13 mouse cellular contexts compared by ENCODE assay signal in genomic region chr1:98174811-98175132, GRCm38 (mm10).
A peak's percentile ranks its signal among the peaks of the same experiment; 100 is the strongest.
DNase-seq lines count a peak whose midpoint lies in the region; ATAC-seq and TF ChIP-seq lines count a peak whose summit lies in the region.
"Had no signal": no experiment of that assay in that cellular context is flagged by ENCODE, and none has a peak within 500 bp of the region (broad histone marks: within the 10 kb centered on the region; RNA-seq: fewer than 3 reads in every experiment).

No protein-coding gene starts in this region.

- WGBS in forebrain, embryonic 13.5 days = 69% methylated on average over 4 of the region's 4 CpGs
- 65% methylated on average over 4 of the region's 4 CpGs for WGBS in forebrain, embryonic 16.5 days
- WGBS in hindbrain, embryonic 13.5 days = 45% methylated on average over 4 of the region's 4 CpGs
- 39% methylated on average over 4 of the region's 4 CpGs for WGBS in midbrain, embryonic 13.5 days
- 87% methylated on average over 4 of the region's 4 CpGs for WGBS in liver, postnatal 0 days (ENCODE audit: insufficient replicate concordance)

- peaks cover 10% of the 10 kb centered on the region; the same call in 1 of the 2 replicates for H3K4me1 ChIP-seq in forebrain, embryonic 13.5 days
- peaks cover 12% of the 10 kb centered on the region for H3K4me1 ChIP-seq in forebrain, embryonic 16.5 days (replicated peaks; ENCODE audit: control insufficient read depth, insufficient read depth, low read length)
- H3K4me1 ChIP-seq in hindbrain, embryonic 13.5 days (replicated peaks) = peaks cover 16% of the 10 kb centered on the region
- peaks cover 18% of the 10 kb centered on the region for H3K4me1 ChIP-seq in midbrain, embryonic 13.5 days (replicated peaks)
- no peaks in the 10 kb centered on the region for H3K4me1 ChIP-seq in liver, postnatal 0 days (ENCODE audit: insufficient read depth)

- H3K9me3 ChIP-seq in forebrain, embryonic 13.5 days (replicated peaks) = no peaks in the 10 kb centered on the region
- H3K9me3 ChIP-seq in forebrain, embryonic 16.5 days (ENCODE audit: control insufficient read depth, low read length) = no peaks in the 10 kb centered on the region
- H3K9me3 ChIP-seq in hindbrain, embryonic 13.5 days = no peaks in the 10 kb centered on the region
- H3K9me3 ChIP-seq in midbrain, embryonic 13.5 days = no peaks in the 10 kb centered on the region
- H3K9me3 ChIP-seq in liver, postnatal 0 days (ENCODE audit: low read length) = no peaks in the 10 kb centered on the region

- no peaks in the 10 kb centered on the region for H3K36me3 ChIP-seq in forebrain, embryonic 13.5 days (ENCODE audit: poor library complexity, severe bottlenecking)
- no peaks in the 10 kb centered on the region for H3K36me3 ChIP-seq in forebrain, embryonic 16.5 days (ENCODE audit: control insufficient read depth, insufficient read depth)
- H3K36me3 ChIP-seq in hindbrain, embryonic 13.5 days = no peaks in the 10 kb centered on the region
- H3K36me3 ChIP-seq in midbrain, embryonic 13.5 days = no peaks in the 10 kb centered on the region
- no peaks in the 10 kb centered on the region for H3K36me3 ChIP-seq in liver, postnatal 0 days (replicated peaks; ENCODE audit: insufficient read depth, low read length)

- H3K4me3 ChIP-seq in forebrain, embryonic 13.5 days = no peak overlapping the region
- H3K4me3 ChIP-seq in forebrain, embryonic 16.5 days (replicated peaks; ENCODE audit: low read length) = no peak overlapping the region
- H3K4me3 ChIP-seq in hindbrain, embryonic 13.5 days = no peak overlapping the region
- H3K4me3 ChIP-seq in midbrain, embryonic 13.5 days (replicated peaks) = no peak overlapping the region
- no peak overlapping the region for H3K4me3 ChIP-seq in liver, postnatal 0 days (ENCODE audit: low read depth, low read length)
- H3K4me3 ChIP-seq: myocyte had no signal

- TF ChIP-seq CTCF in liver, postnatal 0 days (IDR thresholded peaks at IDR 0.05; ENCODE audit: low read depth) = no peak

- H3K27me3 ChIP-seq in forebrain, embryonic 13.5 days = no peaks in the 10 kb centered on the region
- H3K27me3 ChIP-seq in forebrain, embryonic 16.5 days (replicated peaks; ENCODE audit: control insufficient read depth, insufficient read depth, low read length) = no peaks in the 10 kb centered on the region
- H3K27me3 ChIP-seq in hindbrain, embryonic 13.5 days = no peaks in the 10 kb centered on the region
- no peaks in the 10 kb centered on the region for H3K27me3 ChIP-seq in midbrain, embryonic 13.5 days
- no peaks in the 10 kb centered on the region for H3K27me3 ChIP-seq in liver, postnatal 0 days (ENCODE audit: insufficient read depth, low read length)
- H3K27me3 ChIP-seq: Patski had no signal

- no peak overlapping the region for H3K4me2 ChIP-seq in forebrain, embryonic 13.5 days
- no peak overlapping the region for H3K4me2 ChIP-seq in forebrain, embryonic 16.5 days (ENCODE audit: low read length)
- H3K4me2 ChIP-seq in hindbrain, embryonic 13.5 days = peak overlapping the region; percentile 15
- H3K4me2 ChIP-seq in midbrain, embryonic 13.5 days (replicated peaks) = no peak overlapping the region
- H3K4me2 ChIP-seq in liver, postnatal 0 days (ENCODE audit: low read depth, low read length) = no peak overlapping the region

- no peak overlapping the region for H3K9ac ChIP-seq in forebrain, embryonic 13.5 days
- no peak overlapping the region for H3K9ac ChIP-seq in forebrain, embryonic 16.5 days (replicated peaks; ENCODE audit: low read depth, low read length)
- H3K9ac ChIP-seq in hindbrain, embryonic 13.5 days = peak overlapping the region; percentile 24; the same call in 1 of the 2 replicates
- peak overlapping the region; percentile 7; the same call in 1 of the 2 replicates for H3K9ac ChIP-seq in midbrain, embryonic 13.5 days (replicated peaks)
- H3K9ac ChIP-seq in liver, postnatal 0 days (replicated peaks) = no peak overlapping the region

- peak; percentile 13 for DNase-seq in brain, adult 2 months (ENCODE audit: low read depth, low spot score)
- DNase-seq in liver, postnatal 0 days = no peak
- no peak for DNase-seq in spleen, adult 12 weeks (ENCODE audit: low spot score)
- no peak for DNase-seq in adrenal gland, adult 18-20 months (ENCODE audit: low spot score in 2 of 2)
- DNase-seq: cerebellum, postnatal 14 days; kidney, postnatal 14 days; lung, adult 18-20 months had no signal

- no peak for ATAC-seq in forebrain, embryonic 13.5 days
- no peak for ATAC-seq in forebrain, embryonic 16.5 days
- ATAC-seq in hindbrain, embryonic 13.5 days (ENCODE audit: low FRiP score) = peak; percentile 64
- 0 out of 2 replicates have a peak, but pooled peaks have one; percentile 48 for ATAC-seq in midbrain, embryonic 13.5 days
- no peak for ATAC-seq in liver, postnatal 0 days
- ATAC-seq: Patski had no signal

- no peak for TF ChIP-seq EP300 in liver, postnatal 0 days (IDR thresholded peaks at IDR 0.05; ENCODE audit: low read depth)

- H3K27ac ChIP-seq in forebrain, embryonic 13.5 days = peak overlapping the region; percentile 62; the same call in 1 of the 2 replicates
- H3K27ac ChIP-seq in forebrain, embryonic 16.5 days (ENCODE audit: low read length) = no peak overlapping the region
- H3K27ac ChIP-seq in hindbrain, embryonic 13.5 days = peak overlapping the region; percentile 75
- peak overlapping the region; percentile 67 for H3K27ac ChIP-seq in midbrain, embryonic 13.5 days
- H3K27ac ChIP-seq in liver, postnatal 0 days (ENCODE audit: low read depth) = no peak overlapping the region

Comparison
In these comparisons a context has a peak if more than half of its experiments do, and no peak if none do; other contexts are left out.
1. H3K27ac ChIP-seq: peak in forebrain, embryonic 13.5 days (single experiment), hindbrain, embryonic 13.5 days (single experiment) and midbrain, embryonic 13.5 days (single experiment); none in forebrain, embryonic 16.5 days (single experiment) and liver, postnatal 0 days (single experiment).
2. ATAC-seq: peak in hindbrain, embryonic 13.5 days (single experiment) and midbrain, embryonic 13.5 days (single experiment); none in forebrain, embryonic 13.5 days (single experiment), forebrain, embryonic 16.5 days (single experiment) and liver, postnatal 0 days (single experiment).
3. H3K9ac ChIP-seq: peak in hindbrain, embryonic 13.5 days (single experiment) and midbrain, embryonic 13.5 days (single experiment); none in forebrain, embryonic 13.5 days (single experiment), forebrain, embryonic 16.5 days (single experiment) and liver, postnatal 0 days (single experiment).